Mouse (Mus musculus) cerebellum, adult 2 months (tissue): ENCODE data around the gene Nosip.

Experiments used
- CTCF ChIP-seq: fragments of 200-500 bp; IDR thresholded peaks from 2 replicates; pipeline ENCODE4 v1.5.1; 2011; ENCODE audit warnings: low read depth, mild to moderate bottlenecking, control low read depth, low read length, moderate library complexity, borderline replicate concordance; ENCODE audit not compliant: insufficient read depth
- POLR2A ChIP-seq: fragments of 200-500 bp; IDR thresholded peaks from 2 replicates; pipeline ENCODE4 v1.6.1; 2011; ENCODE audit warnings: low read length, control low read depth, borderline replicate concordance; ENCODE audit not compliant: insufficient read depth

DNA sequence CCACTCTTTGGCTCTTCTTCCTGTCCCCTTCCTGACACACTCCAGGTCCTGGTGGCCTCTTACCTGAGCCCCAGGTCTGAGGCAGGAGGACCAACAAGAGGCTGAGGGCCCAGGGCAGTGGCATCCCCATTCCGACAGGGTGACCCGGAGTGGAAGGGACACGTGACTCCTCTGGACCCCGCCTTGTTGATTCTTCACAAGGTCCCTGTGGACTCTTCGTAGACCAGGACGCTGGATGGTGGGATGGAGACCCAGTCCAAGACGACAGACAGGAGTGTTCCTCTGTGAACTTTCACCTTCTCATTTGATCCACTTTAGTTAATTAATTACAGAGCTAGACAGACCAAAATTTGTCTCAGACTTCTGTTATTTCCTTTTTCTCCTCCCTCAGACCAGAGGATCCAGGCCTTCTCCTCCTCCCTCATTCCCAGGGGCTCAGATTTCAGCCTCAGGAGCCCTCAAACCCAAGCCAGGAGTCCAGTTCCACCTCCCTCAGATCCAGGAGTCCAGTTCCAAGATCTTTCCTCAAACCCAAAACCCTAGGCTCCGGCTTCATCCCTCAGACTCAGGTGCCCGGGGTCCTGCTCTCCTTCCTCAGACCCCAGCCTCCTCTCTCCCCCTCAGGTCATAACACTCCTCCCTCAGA is 40.8 kb downstream of the Nosip start:
- no peak for TF ChIP-seq CTCF
- TF ChIP-seq POLR2A: no peak
